Mouse (Mus musculus) myocyte (in vitro differentiated cells): ENCODE measurements at regions not wholly inside any gene's neighbourhood (a gene's known extent, or its start where the extent isn't known, plus 50 kb on each side); places are given as distances from the start of the nearest gene placed in this dataset.

Source experiments
- CEBPB ChIP-seq: IDR thresholded peaks from 2 replicates; pipeline ENCODE4 v1.6.1; 2011; ENCODE audit warnings: mild to moderate bottlenecking, moderate library complexity; ENCODE audit not compliant: poor library complexity, insufficient read depth, severe bottlenecking
- E2F4 ChIP-seq: IDR thresholded peaks from one replicate; pipeline ENCODE4 v1.6.1; 2011; ENCODE audit warnings: mild to moderate bottlenecking, control low read depth, moderate library complexity; ENCODE audit not compliant: insufficient read depth
- MYOD1 ChIP-seq, 3 experiments: IDR thresholded peaks; one replicate each; pipeline ENCODE4 v1.6.1; 2011; ENCODE audit warnings: control low read depth in 2 of 3, low read depth in 2 of 3, mild to moderate bottlenecking in 2 of 3, moderate library complexity in 1 of 3; ENCODE audit not compliant: insufficient read length in 2 of 3, control insufficient read depth in 1 of 3
- MYOG ChIP-seq, 3 experiments: IDR thresholded peaks; one replicate each; pipeline ENCODE4 v1.6.1; 2011; ENCODE audit warnings: control low read depth in 2 of 3, low read depth in 2 of 3, mild to moderate bottlenecking in 2 of 3; ENCODE audit not compliant: insufficient read length in 2 of 3, control insufficient read depth in 1 of 3, insufficient read depth in 1 of 3
- POLR2A ChIP-seq: IDR thresholded peaks from one replicate; pipeline ENCODE4 v1.6.1; 2011; ENCODE audit warnings: low read depth, mild to moderate bottlenecking, control low read depth, moderate library complexity; ENCODE audit not compliant: insufficient read length
- POLR2AphosphoS2 ChIP-seq: IDR thresholded peaks from one replicate; pipeline ENCODE4 v1.6.1; 2011; ENCODE audit warnings: low read depth, control low read depth; ENCODE audit not compliant: insufficient read length
- SRF ChIP-seq: IDR thresholded peaks from one replicate; pipeline ENCODE4 v1.6.1; 2011; ENCODE audit warnings: low read depth; ENCODE audit not compliant: control insufficient read depth, insufficient read length
- TCF12 ChIP-seq: IDR thresholded peaks from one replicate; pipeline ENCODE4 v1.6.1; 2011; ENCODE audit warnings: mild to moderate bottlenecking, control low read depth; ENCODE audit not compliant: poor library complexity, insufficient read depth, severe bottlenecking
- USF1 ChIP-seq: IDR thresholded peaks from one replicate; pipeline ENCODE4 v1.6.1; 2011; ENCODE audit warnings: low read depth, mild to moderate bottlenecking, control low read depth, moderate library complexity

DNA sequence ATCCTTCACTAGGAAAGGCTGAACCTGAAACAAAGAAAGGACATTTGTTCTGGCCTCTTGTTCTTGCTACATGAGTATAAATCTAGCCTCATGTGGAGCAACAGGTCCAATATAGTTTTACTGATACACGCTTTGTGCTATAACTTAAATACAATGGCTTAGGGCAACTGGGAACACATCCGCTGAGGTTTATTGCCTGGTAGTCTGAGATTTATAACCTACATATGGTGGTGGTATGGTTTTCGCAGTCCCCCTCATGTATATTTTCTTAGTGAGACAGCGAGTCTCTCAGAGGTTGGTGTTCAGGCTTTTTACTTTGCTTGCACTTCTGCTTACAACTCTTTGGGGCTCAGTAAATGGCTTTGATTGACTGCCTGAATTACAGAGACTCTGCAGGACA lies 613.6 kb upstream of the Pkn2 start:
- no peak for TF ChIP-seq E2F4
- no peak for TF ChIP-seq MYOD1 (IDR thresholded peaks at IDR 0.05; ENCODE audit: control insufficient read depth in 1 of 3, insufficient read length in 2 of 3, low read depth in 2 of 3)
- TF ChIP-seq USF1 = no peak
- TF ChIP-seq SRF = no peak
- TF ChIP-seq CEBPB = no peak
- no peak for TF ChIP-seq POLR2A
- no peak for TF ChIP-seq TCF12
- no peak for TF ChIP-seq POLR2AphosphoS2
- no peak for TF ChIP-seq MYOG (IDR thresholded peaks at IDR 0.05; ENCODE audit: control insufficient read depth in 1 of 3, insufficient read depth in 1 of 3, insufficient read length in 2 of 3, low read depth in 2 of 3)
